Comparison of ENCODE assay signal across 14 mouse cellular contexts in the genomic region with DNA sequence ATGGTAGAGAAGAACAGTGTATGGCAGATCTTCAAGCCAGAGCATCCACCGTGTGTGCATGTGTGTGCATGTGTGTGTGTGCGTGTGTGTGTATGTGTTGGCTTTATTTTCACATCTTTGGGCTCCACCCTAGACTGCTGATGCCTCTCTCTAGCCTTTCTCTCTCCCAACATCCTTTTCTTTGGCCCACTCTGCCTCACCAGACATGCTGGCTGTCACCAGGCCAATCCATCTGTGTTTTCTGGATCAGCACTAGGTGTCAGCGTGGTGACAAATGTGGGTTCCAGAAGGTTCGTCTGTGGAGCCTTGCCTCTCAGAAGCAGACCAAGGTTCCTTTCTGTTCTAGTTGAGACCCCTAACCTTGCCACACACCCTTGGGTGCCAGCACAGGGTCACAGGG.
A peak's percentile ranks its signal among the peaks of the same experiment; 100 is the strongest.
DNase-seq lines count a peak whose midpoint lies in the region; ATAC-seq and TF ChIP-seq lines count a peak whose summit lies in the region.
"Had no signal": no experiment of that assay in that cellular context is flagged by ENCODE, and none has a peak within 500 bp of the region (broad histone marks: within the 10 kb centered on the region; RNA-seq: fewer than 3 reads in every experiment).

No protein-coding gene starts in this region.

- peak; percentile 7; the same call in 1 of the 2 replicates for ATAC-seq in heart, embryonic 14.5 days (ENCODE audit: insufficient number of reproducible peaks, insufficient read depth, low FRiP score, low read depth)
- ATAC-seq in midbrain, embryonic 11.5 days (ENCODE audit: low FRiP score), result no peak
- ATAC-seq in midbrain, embryonic 15.5 days (replicated peaks), result no peak
- no peak for ATAC-seq in CD4-positive, CD25-positive, alpha-beta regulatory T cell, adult 4 months
- ATAC-seq: intestine, embryonic 16.5 days; midbrain, embryonic 13.5 days had no signal

- no peak for TF ChIP-seq POLR2A in cerebellum, adult 2 months (IDR thresholded peaks at IDR 0.05; ENCODE audit: borderline replicate concordance, insufficient read depth, low read length)

- H3K27ac ChIP-seq in heart, embryonic 14.5 days (replicated peaks in 1 of 2; ENCODE audit: control insufficient read depth in 1 of 2, insufficient read depth in 1 of 2, low read depth in 2 of 2, low read length in 2 of 2), result no peak overlapping the region
- no peak overlapping the region for H3K27ac ChIP-seq in midbrain, embryonic 11.5 days (ENCODE audit: low read depth, low read length)
- H3K27ac ChIP-seq in midbrain, embryonic 15.5 days, result no peak overlapping the region
- 0 out of 2 replicates have a peak overlapping the region, but pooled peaks have one; percentile 4 for H3K27ac ChIP-seq in cerebellum, adult 2 months (ENCODE audit: insufficient read depth, low read length)
- H3K27ac ChIP-seq: embryonic facial prominence, embryonic 15.5 days; lung, embryonic 15.5 days; midbrain, embryonic 13.5 days had no signal

- no peak overlapping the region for H3K4me2 ChIP-seq in heart, embryonic 14.5 days (ENCODE audit: low read length)
- no peak overlapping the region for H3K4me2 ChIP-seq in midbrain, embryonic 11.5 days
- H3K4me2 ChIP-seq in midbrain, embryonic 15.5 days, result no peak overlapping the region
- H3K4me2 ChIP-seq: embryonic facial prominence, embryonic 15.5 days; lung, embryonic 15.5 days; midbrain, embryonic 13.5 days had no signal

- H3K4me3 ChIP-seq in heart, embryonic 14.5 days (ENCODE audit: control insufficient read depth in 1 of 2, insufficient read depth in 1 of 2, low read depth in 1 of 2, low read length in 2 of 2), result no peak overlapping the region
- H3K4me3 ChIP-seq in midbrain, embryonic 11.5 days (ENCODE audit: low read depth, low read length), result no peak overlapping the region
- no peak overlapping the region for H3K4me3 ChIP-seq in midbrain, embryonic 15.5 days
- H3K4me3 ChIP-seq in cerebellum, adult 2 months (replicated peaks; ENCODE audit: insufficient read depth, low read depth, low read length), result no peak overlapping the region
- H3K4me3 ChIP-seq: embryonic facial prominence, embryonic 15.5 days; lung, embryonic 15.5 days; midbrain, embryonic 13.5 days had no signal

- DNase-seq in heart, postnatal 25 days (ENCODE audit: low spot score), result no peak
- DNase-seq in midbrain, embryonic 11.5 days (ENCODE audit: low spot score, missing footprints), result peak; percentile 39
- peak; percentile 76 to 84 for DNase-seq in cerebellum, adult 2 months
- DNase-seq in layer of hippocampus, adult 9-11 months, result peak; percentile 53
- no peak for DNase-seq in thymus, postnatal 0 days (ENCODE audit: low spot score)
- DNase-seq: adrenal gland, adult 2 months; kidney, postnatal 25 days had no signal

- TF ChIP-seq CTCF in cerebellum, adult 2 months (IDR thresholded peaks at IDR 0.05; ENCODE audit: borderline replicate concordance, insufficient read depth, low read depth, low read length), result no peak; the same call in 1 of the 2 replicates

- intact Hi-C loops in heart, postnatal 25 days (cut with DNase I), result no loop called here

- H3K4me1 ChIP-seq in heart, embryonic 14.5 days (ENCODE audit: control insufficient read depth in 2 of 2, insufficient read depth in 2 of 2, low read length in 2 of 2), result peaks cover 10 to 12% of the 10 kb centered on the region in 2 experiments
- peaks cover 2% of the 10 kb centered on the region; the same call in 1 of the 2 replicates for H3K4me1 ChIP-seq in midbrain, embryonic 11.5 days (ENCODE audit: control insufficient read depth, insufficient read depth, low read length)
- H3K4me1 ChIP-seq in midbrain, embryonic 15.5 days, result peaks cover 30% of the 10 kb centered on the region
- peaks cover 31% of the 10 kb centered on the region for H3K4me1 ChIP-seq in cerebellum, adult 2 months (ENCODE audit: control insufficient read depth, insufficient read depth, low read length)
- H3K4me1 ChIP-seq: embryonic facial prominence, embryonic 15.5 days had no signal

- H3K27me3 ChIP-seq in heart, embryonic 14.5 days (ENCODE audit: control insufficient read depth, insufficient read depth, low read length), result no peaks in the 10 kb centered on the region
- H3K27me3 ChIP-seq in midbrain, embryonic 11.5 days (ENCODE audit: control insufficient read depth, insufficient read depth, low read length), result no peaks in the 10 kb centered on the region
- H3K27me3 ChIP-seq in midbrain, embryonic 15.5 days (replicated peaks), result no peaks in the 10 kb centered on the region
- H3K27me3 ChIP-seq in cerebellum, adult 2 months (ENCODE audit: control insufficient read depth, insufficient read depth, low read length), result no peaks in the 10 kb centered on the region
- H3K27me3 ChIP-seq: embryonic facial prominence, embryonic 15.5 days; lung, embryonic 15.5 days; midbrain, embryonic 13.5 days had no signal

- 86% methylated on average over 4 of the region's 4 CpGs for WGBS in heart, embryonic 14.5 days
- 85% methylated on average over 4 of the region's 4 CpGs for WGBS in midbrain, embryonic 11.5 days
- 89% methylated on average over 4 of the region's 4 CpGs for WGBS in midbrain, embryonic 15.5 days
- WGBS in cerebellum, adult 2 months, result 13% methylated on average over 4 of the region's 4 CpGs

- H3K9ac ChIP-seq in heart, embryonic 14.5 days (ENCODE audit: low read length), result no peak overlapping the region
- H3K9ac ChIP-seq in midbrain, embryonic 11.5 days (ENCODE audit: low read length), result no peak overlapping the region
- no peak overlapping the region for H3K9ac ChIP-seq in midbrain, embryonic 15.5 days
- H3K9ac ChIP-seq: embryonic facial prominence, embryonic 15.5 days; lung, embryonic 15.5 days; midbrain, embryonic 13.5 days had no signal

- no peaks in the 10 kb centered on the region for H3K9me3 ChIP-seq in heart, embryonic 14.5 days (ENCODE audit: control insufficient read depth, low read length)
- H3K9me3 ChIP-seq in midbrain, embryonic 11.5 days (ENCODE audit: control insufficient read depth, low read length), result no peaks in the 10 kb centered on the region
- no peaks in the 10 kb centered on the region for H3K9me3 ChIP-seq in midbrain, embryonic 15.5 days
- H3K9me3 ChIP-seq: embryonic facial prominence, embryonic 15.5 days; lung, embryonic 15.5 days; midbrain, embryonic 13.5 days had no signal

- H3K36me3 ChIP-seq in heart, embryonic 14.5 days (ENCODE audit: control insufficient read depth, insufficient read depth, low read length), result no peaks in the 10 kb centered on the region
- peaks cover 3% of the 10 kb centered on the region; the same call in 1 of the 2 replicates for H3K36me3 ChIP-seq in midbrain, embryonic 11.5 days (ENCODE audit: control insufficient read depth, insufficient read depth, low read length)
- H3K36me3 ChIP-seq in midbrain, embryonic 15.5 days (replicated peaks), result no peaks in the 10 kb centered on the region

Comparison
In these comparisons a context has a peak if more than half of its experiments do, and no peak if none do; other contexts are left out.
1. DNase-seq: peak in midbrain, embryonic 11.5 days (single experiment), cerebellum, adult 2 months (2 of 2) and layer of hippocampus, adult 9-11 months (single experiment); none in heart, postnatal 25 days (single experiment) and thymus, postnatal 0 days (single experiment).